Mouse (Mus musculus): ENCODE data around the gene Timp4.

DNA sequence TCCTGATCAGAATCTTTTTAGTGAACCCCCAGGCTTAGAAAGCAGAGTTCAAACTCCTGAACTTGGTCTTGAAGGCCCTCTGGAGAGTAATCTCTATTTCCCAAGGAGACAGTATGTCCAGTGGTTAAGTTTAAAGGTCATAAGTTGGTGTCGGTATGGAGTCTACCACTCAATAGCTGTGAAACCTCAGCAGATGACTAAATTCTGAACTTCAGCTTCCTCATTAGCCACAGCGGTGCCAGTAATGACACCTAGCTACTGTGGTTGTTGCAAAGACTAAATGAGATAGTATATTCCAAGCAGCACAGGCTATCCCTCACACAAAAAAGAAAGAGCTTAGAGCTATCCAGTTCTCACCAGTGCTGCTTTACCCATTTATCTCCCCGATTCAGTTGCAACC is 36.2 kb upstream of the Timp4 start:
- TF ChIP-seq TCF12 (IDR thresholded peaks at IDR 0.05; ENCODE audit: low read depth, low read length) (no peak), E2F4 (IDR thresholded peaks at IDR 0.05; ENCODE audit: insufficient replicate concordance, low read depth, low read length) (no peak), SMC3 (IDR thresholded peaks at IDR 0.05; ENCODE audit: low read depth, low read length) (no peak), BHLHE40 (IDR thresholded peaks at IDR 0.05; ENCODE audit: low read depth, low read length) (no peak), CTCF (conservative IDR thresholded peaks at IDR 0.05 in 1 of 2, IDR thresholded peaks at IDR 0.05 in 1 of 2; ENCODE audit: low read depth in 2 of 2, low read length in 2 of 2) (no peak), JUND (conservative IDR thresholded peaks at IDR 0.05; ENCODE audit: low read depth, low read length) (peak; percentile 84), MAX (IDR thresholded peaks at IDR 0.05; ENCODE audit: low read length) (no peak), CHD1 (IDR thresholded peaks at IDR 0.05; ENCODE audit: low read depth, low read length) (no peak), POLR2A (IDR thresholded peaks at IDR 0.05; ENCODE audit: low read depth, low read length) (no peak), ZMIZ1 (IDR thresholded peaks at IDR 0.05; ENCODE audit: low read depth, low read length) (no peak), RCOR1 (conservative IDR thresholded peaks at IDR 0.05; ENCODE audit: low read depth, low read length) (0 out of 2 replicates have a peak, but pooled peaks have one; percentile 32)

All from CH12.LX (cell line).